Mouse (Mus musculus) ES-E14 (cell line): ENCODE results near the gene Cgnl1. TPM values are rescaled to one million over a fixed set of nuclear protein-coding genes. Genes with fewer than 3 reads are reported as not detected.

Experiments used
- DNase-seq: peaks from one replicate; pipeline ENCODE4 v3.0.0-alpha.2; 2013; ENCODE audit warnings: low read depth, low spot score
- H3K27ac ChIP-seq: 2 replicates; pipeline ENCODE4 v1.5.1; 2012; ENCODE audit warnings: low read depth, mild to moderate bottlenecking, low read length, moderate library complexity, mixed read lengths; ENCODE audit not compliant: poor library complexity, insufficient read depth, severe bottlenecking
- H3K36me3 ChIP-seq: 2 replicates; pipeline ENCODE4 v1.6.1; 2012; ENCODE audit warnings: mild to moderate bottlenecking, low read length, moderate library complexity, mixed read lengths; ENCODE audit not compliant: control insufficient read depth, poor library complexity, insufficient read depth, severe bottlenecking
- H3K4me1 ChIP-seq, 2 experiments: fragments of 150-350 bp in 1 of 2; sonication (generic) in 1 of 2; 2 replicates each; pipeline ENCODE4 v1.6.1; 2012; ENCODE audit warnings: low read length in 2 of 2, mild to moderate bottlenecking in 1 of 2, mixed read lengths in 1 of 2; ENCODE audit not compliant: control insufficient read depth in 2 of 2, insufficient read depth in 2 of 2, poor library complexity in 1 of 2
- H3K4me3 ChIP-seq, 2 experiments: fragments of 150-350 bp in 1 of 2; sonication (generic) in 1 of 2; 2 replicates each; pipeline ENCODE4 v1.5.1; 2012; ENCODE audit warnings: low read length in 2 of 2, low read depth in 1 of 2, mild to moderate bottlenecking in 1 of 2, mixed read lengths in 1 of 2; ENCODE audit not compliant: insufficient read depth in 1 of 2, poor library complexity in 1 of 2, severe bottlenecking in 1 of 2
- H3K9ac ChIP-seq: 2 replicates; pipeline ENCODE4 v1.6.1; 2012; ENCODE audit warnings: low read depth, mild to moderate bottlenecking, low read length, mixed read lengths; ENCODE audit not compliant: poor library complexity, insufficient read depth, severe bottlenecking
- H3K9me3 ChIP-seq: fragments of 150-350 bp; sonication (generic); 2 replicates; pipeline ENCODE4 v1.6.1; 2012; ENCODE audit warnings: low read depth, mild to moderate bottlenecking, low read length; ENCODE audit not compliant: control insufficient read depth, insufficient read depth
- CHD2 ChIP-seq: IDR thresholded peaks from 2 replicates; pipeline ENCODE4 v1.6.1; 2014; ENCODE audit warnings: mild to moderate bottlenecking, low read depth, low read length, inconsistent platforms
- HCFC1 ChIP-seq: IDR thresholded peaks from 2 replicates; pipeline ENCODE4 v1.6.1; 2012; ENCODE audit warnings: low read length, inconsistent platforms, borderline replicate concordance; ENCODE audit not compliant: insufficient read depth
- MAFK ChIP-seq: IDR thresholded peaks from 2 replicates; pipeline ENCODE4 v1.6.1; 2014; ENCODE audit warnings: mild to moderate bottlenecking, low read depth, low read length, inconsistent platforms; ENCODE audit not compliant: insufficient read depth
- ZC3H11A ChIP-seq: IDR thresholded peaks from 2 replicates; pipeline ENCODE4 v1.6.1; 2012; ENCODE audit warnings: low read depth, mild to moderate bottlenecking, inconsistent platforms, low read length, borderline replicate concordance
- ZNF384 ChIP-seq: IDR thresholded peaks from 2 replicates; pipeline ENCODE4 v1.6.1; 2012; ENCODE audit warnings: low read depth, low read length, inconsistent platforms
- in situ Hi-C, 2 experiments: fragments of 600-800 bp; cut with MboI; formaldehyde crosslinking; loops; one replicate each; pipeline ENCODE4 v1.15.1; 2025; ENCODE audit warnings: low sequenced_read_pairs in 2 of 2, inconsistent platforms in 1 of 2; ENCODE audit not compliant: unreplicated experiment in 2 of 2
- total RNA-seq: library from RNA; depleted of rRNA; stranded (reverse); fragments of 300-350 nt; gene quantifications from 2 replicates; pipeline ENCODE4 v1.2.3, GENCODE M21; 2012

Cgnl1 gene
- total RNA-seq, 1 experiment: 45.9 TPM

DNA sequence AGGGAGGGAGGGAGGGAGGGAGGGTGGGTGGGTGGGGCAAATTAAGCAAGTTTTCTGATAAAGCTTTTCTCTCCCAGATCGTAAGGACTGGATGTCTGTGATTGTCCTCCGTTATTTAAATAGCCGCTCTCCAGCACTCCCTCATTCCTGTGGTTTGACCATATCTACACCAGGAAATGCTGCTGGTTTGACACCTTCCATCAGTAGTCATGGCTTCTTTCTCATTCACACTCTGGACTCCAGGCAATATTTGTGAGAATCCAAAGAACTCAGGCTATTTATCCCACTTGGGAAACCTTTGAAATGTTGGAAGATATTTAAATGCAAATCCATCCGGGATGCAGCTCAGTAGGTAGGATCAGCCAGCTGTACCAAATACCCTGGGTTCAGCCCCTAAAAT lies 77.6 kb downstream of the Cgnl1 start:
- H3K27ac ChIP-seq: no peak overlapping the region
- TF ChIP-seq CHD2 (no peak), HCFC1 (no peak), MAFK (no peak), ZC3H11A (no peak), ZNF384 (no peak)
- no peak overlapping the region for H3K9ac ChIP-seq
- no peaks in the 10 kb centered on the region for H3K9me3 ChIP-seq
- no peak overlapping the region for H3K4me3 ChIP-seq
- in situ Hi-C loops: no loop called here
- no peaks in the 10 kb centered on the region for H3K36me3 ChIP-seq
- no peak for DNase-seq
- no peaks in the 10 kb centered on the region for H3K4me1 ChIP-seq

- in situ Hi-C loops: no loop called here
- no peak for TF ChIP-seq CHD2
- H3K36me3 ChIP-seq: no peaks in the 10 kb centered on the region
- no peaks in the 10 kb centered on the region for H3K4me1 ChIP-seq
- no peaks in the 10 kb centered on the region for H3K9me3 ChIP-seq
- DNase-seq: no peak
- H3K9ac ChIP-seq: no peak overlapping the region
- H3K4me3 ChIP-seq: no peak overlapping the region
- no peak overlapping the region for H3K27ac ChIP-seq
These were observed 79.2 kb downstream of the Cgnl1 start for GRCm38 (mm10) chr9:71692165-71692564.

DNA sequence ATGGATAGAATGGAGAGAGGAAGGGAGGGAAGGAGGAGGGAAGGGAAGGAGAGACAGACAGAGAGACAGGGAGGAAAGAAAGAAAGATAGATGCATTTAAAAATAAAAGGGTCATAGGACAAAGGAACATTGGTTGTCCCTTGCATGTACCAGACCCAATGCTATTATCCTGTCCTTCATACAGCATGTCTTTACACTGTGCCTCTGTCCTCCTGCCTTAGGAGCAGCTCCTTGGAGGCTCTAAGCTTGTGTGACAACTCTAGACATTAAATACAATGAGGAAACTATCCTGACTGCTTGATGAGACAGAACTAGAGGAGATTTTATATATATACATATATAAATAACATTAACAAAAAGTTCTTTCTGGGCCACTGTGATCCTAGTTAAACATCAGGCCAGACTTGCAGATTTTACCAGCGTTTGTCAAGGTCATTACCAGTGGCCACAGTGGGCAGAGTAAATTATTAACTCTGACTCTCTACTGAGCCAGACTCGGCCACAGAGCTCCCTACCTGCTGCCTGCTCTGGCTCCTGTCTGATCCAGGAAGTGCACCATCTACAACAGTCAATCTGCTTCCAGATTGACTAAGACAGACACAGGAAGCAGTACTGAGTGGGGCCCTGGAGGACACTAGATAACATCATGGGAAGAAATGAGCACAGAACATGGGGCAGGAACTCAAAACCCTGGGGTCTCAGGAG lies 81.9 kb downstream of the Cgnl1 start:
- no peak overlapping the region for H3K9ac ChIP-seq
- no peak for TF ChIP-seq ZNF384
- no peak for TF ChIP-seq ZC3H11A
- TF ChIP-seq MAFK: no peak
- TF ChIP-seq HCFC1: no peak
- no peak for TF ChIP-seq CHD2
- H3K9me3 ChIP-seq: no peaks in the 10 kb centered on the region
- no peaks in the 10 kb centered on the region for H3K36me3 ChIP-seq
- DNase-seq: no peak
- H3K27ac ChIP-seq: no peak overlapping the region
- in situ Hi-C loops: no loop called here
- no peak overlapping the region for H3K4me3 ChIP-seq
- H3K4me1 ChIP-seq: no peaks in the 10 kb centered on the region

DNA sequence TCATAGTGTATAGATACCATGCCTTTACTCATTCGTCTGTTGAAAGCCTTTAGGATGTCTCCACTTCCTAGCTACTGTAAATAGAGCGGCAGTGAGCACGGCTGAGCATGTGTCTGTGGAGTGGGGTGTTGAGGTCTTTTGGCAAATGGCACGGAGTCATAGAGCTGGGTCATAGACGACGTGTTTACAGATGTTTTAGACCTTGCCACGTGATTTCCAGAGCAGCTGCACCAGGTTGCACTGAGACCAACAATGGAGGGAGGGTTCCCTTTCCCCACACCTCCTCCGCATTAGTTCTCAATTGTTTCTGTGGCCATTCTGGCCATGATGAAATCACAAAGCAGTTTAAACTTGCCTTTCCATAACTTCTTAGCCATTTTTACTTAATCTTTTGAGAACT lies 84.9 kb downstream of the Cgnl1 start:
- no peak for DNase-seq
- in situ Hi-C loops: no loop called here

DNA sequence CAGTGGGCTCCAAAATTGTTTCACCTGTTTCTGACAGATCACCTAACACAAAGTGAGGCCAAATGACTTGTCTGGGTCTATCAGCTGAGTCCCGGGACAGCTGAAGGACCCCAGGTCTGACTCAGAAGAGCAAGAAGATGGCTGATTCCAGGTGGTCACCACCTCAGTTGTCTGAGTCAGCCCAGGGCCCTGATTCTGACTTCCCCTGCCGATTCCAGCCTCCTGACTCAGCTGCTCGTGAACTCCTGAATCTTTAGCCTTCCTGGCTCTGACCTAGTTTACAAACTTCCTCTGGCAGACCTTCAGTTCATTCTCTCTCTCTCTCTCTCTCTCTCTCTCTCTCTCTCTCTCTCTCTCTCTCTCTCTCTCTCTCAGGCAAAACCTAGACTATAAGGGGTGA lies 86.6 kb downstream of the Cgnl1 start:
- Histone ChIP-seq H3K4me1 (no peaks in the 10 kb centered on the region), H3K36me3 (no peaks in the 10 kb centered on the region), H3K9me3 (no peaks in the 10 kb centered on the region), H3K9ac (no peak overlapping the region), H3K4me3 (no peak overlapping the region), H3K27ac (no peak overlapping the region)
- no peak for TF ChIP-seq HCFC1
- no peak for TF ChIP-seq ZC3H11A
- TF ChIP-seq MAFK: no peak
- no peak for TF ChIP-seq ZNF384
- no peak for TF ChIP-seq CHD2
- no peak for DNase-seq
- in situ Hi-C loops: no loop called here

More for the DNA sequence above, 84.9 kb downstream of the Cgnl1 start:
- H3K4me1 ChIP-seq: no peaks in the 10 kb centered on the region
- TF ChIP-seq MAFK (no peak), ZNF384 (no peak), ZC3H11A (no peak), HCFC1 (no peak), CHD2 (no peak)
- H3K27ac ChIP-seq: no peak overlapping the region
- no peak overlapping the region for H3K9ac ChIP-seq
- no peaks in the 10 kb centered on the region for H3K9me3 ChIP-seq
- no peak overlapping the region for H3K4me3 ChIP-seq
- H3K36me3 ChIP-seq: no peaks in the 10 kb centered on the region
